Mouse (Mus musculus) heart, postnatal 0 days (tissue): ENCODE data around the gene Gm28729. TPM values are rescaled to one million over a fixed set of nuclear protein-coding genes. Genes with fewer than 3 reads are reported as not detected.

Source experiments
- ATAC-seq: fragments of 200-750 bp; cut with Nextera tagmentation; 2 replicates; pipeline ENCODE4 v1.8.0; 2017; ENCODE audit warnings: low read depth, moderate number of reproducible peaks, moderate library complexity; ENCODE audit not compliant: insufficient read depth
- DNase-seq: peaks from one replicate; pipeline ENCODE4 v3.0.0-alpha.2; 2016; ENCODE audit warnings: low spot score
- H3K27ac ChIP-seq: fragments of 300-500 bp; sonication (generic); 2 replicates; pipeline ENCODE4 v1.5.1; 2014; ENCODE audit warnings: low read depth, mild to moderate bottlenecking
- H3K27me3 ChIP-seq: fragments of 300-500 bp; sonication (generic); 2 replicates; pipeline ENCODE4 v1.6.1; 2014; ENCODE audit warnings: low read length, mixed read lengths; ENCODE audit not compliant: control insufficient read depth, insufficient read depth
- H3K36me3 ChIP-seq: fragments of 300-500 bp; sonication (generic); replicated peaks from 2 replicates; pipeline ENCODE4 v1.6.1; 2014; ENCODE audit warnings: low read length, mixed read lengths; ENCODE audit not compliant: control insufficient read depth, insufficient read depth
- H3K4me1 ChIP-seq: fragments of 300-500 bp; sonication (generic); 2 replicates; pipeline ENCODE4 v1.6.1; 2014; ENCODE audit warnings: antibody characterized with exemption; ENCODE audit not compliant: control insufficient read depth, insufficient read depth
- H3K4me2 ChIP-seq: fragments of 300-500 bp; sonication (generic); 2 replicates; pipeline ENCODE4 v1.6.1; 2014; ENCODE audit warnings: low read depth, mild to moderate bottlenecking, low read length, moderate library complexity
- H3K4me3 ChIP-seq: fragments of 300-500 bp; sonication (generic); 2 replicates; pipeline ENCODE4 v1.5.1; 2014; ENCODE audit warnings: low read depth, low read length
- H3K9ac ChIP-seq: fragments of 300-500 bp; sonication (generic); replicated peaks from 2 replicates; pipeline ENCODE4 v1.6.1; 2014; ENCODE audit warnings: low read depth, low read length, mixed read lengths
- H3K9me3 ChIP-seq: fragments of 300-500 bp; sonication (generic); replicated peaks from 2 replicates; pipeline ENCODE4 v1.6.1; 2016; ENCODE audit warnings: low read length; ENCODE audit not compliant: control insufficient read depth
- CTCF ChIP-seq: IDR thresholded peaks from 2 replicates; pipeline ENCODE4 v1.5.1; 2016; ENCODE audit warnings: antibody characterized with exemption, control low read depth, low read depth
- EP300 ChIP-seq: IDR thresholded peaks from 2 replicates; pipeline ENCODE4 v1.6.1; 2016; ENCODE audit warnings: antibody characterized with exemption, low read depth
- whole genome bisulfite sequencing: fragments of 180-500 bp; shearing (Covaris S2); extraction: QIAGEN DNeasy Blood & Tissue Kit; methylation state at CpG from one replicate; pipeline ENCODE4 v1.1.7; 2014; 5-methylcytosine and 5-hydroxymethylcytosine counted together
- polyA plus RNA-seq: library from polyadenylated mRNA; unstranded; fragments of >200 nt; fragmentation: Nextera tagmentation; extraction: Ambion mirVana; gene quantifications from 2 replicates; pipeline ENCODE4 v1.2.1, GENCODE M21; 2015
- total RNA-seq: library from RNA; depleted of rRNA; stranded (reverse); fragments of >200 nt; gene quantifications from 2 replicates; pipeline ENCODE4 v1.2.3, GENCODE M21; 2014; ENCODE audit warnings: low replicate concordance

Gene Gm28729
- total and polyA plus RNA-seq, 2 experiments from 2014 or later = not detected

DNA sequence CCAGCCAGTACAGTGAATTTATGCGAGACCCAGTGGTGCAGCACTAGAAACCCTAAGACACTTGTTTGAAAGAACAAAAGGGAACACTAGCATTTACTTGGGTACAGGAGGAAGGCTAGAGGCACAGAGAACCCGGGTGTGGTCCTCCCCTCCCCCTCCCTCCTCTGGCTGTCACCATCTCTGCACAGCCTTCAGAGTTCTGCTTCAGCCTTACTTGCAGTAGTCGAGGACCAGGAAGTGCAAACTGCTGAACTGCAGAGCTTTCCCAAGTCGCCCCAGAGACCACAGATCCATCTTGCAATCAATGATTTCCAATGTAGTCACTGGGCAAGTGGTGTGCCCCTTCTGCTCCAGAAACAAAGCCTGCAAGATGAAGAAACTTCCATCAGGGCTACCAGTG is 7.6 kb downstream of the Gm28729 start:
- no peak overlapping the region for H3K4me3 ChIP-seq
- no peaks in the 10 kb centered on the region for H3K36me3 ChIP-seq
- H3K9me3 ChIP-seq = no peaks in the 10 kb centered on the region
- H3K4me1 ChIP-seq = no peaks in the 10 kb centered on the region
- no peaks in the 10 kb centered on the region for H3K27me3 ChIP-seq
- WGBS = 27% methylated on average over 4 of the region's 4 CpGs
- TF ChIP-seq CTCF (no peak), EP300 (no peak)
- H3K4me2 ChIP-seq = no peak overlapping the region
- H3K9ac ChIP-seq = no peak overlapping the region
- ATAC-seq (no peak), DNase-seq (no peak)
- no peak overlapping the region for H3K27ac ChIP-seq

GRCm38 (mm10) chr9:96516806-96517205 is 8.3 kb downstream of the Gm28729 start:
- no peak overlapping the region for H3K9ac ChIP-seq
- no peak overlapping the region for H3K4me2 ChIP-seq
- no peaks in the 10 kb centered on the region for H3K4me1 ChIP-seq
- no peak overlapping the region for H3K4me3 ChIP-seq
- WGBS = 64% methylated on average over 3 of the region's 3 CpGs
- no peaks in the 10 kb centered on the region for H3K9me3 ChIP-seq
- no peaks in the 10 kb centered on the region for H3K36me3 ChIP-seq
- TF ChIP-seq CTCF (no peak), EP300 (no peak)
- H3K27ac ChIP-seq = no peak overlapping the region
- DNase-seq (no peak), ATAC-seq (no peak)
- no peaks in the 10 kb centered on the region for H3K27me3 ChIP-seq

DNA sequence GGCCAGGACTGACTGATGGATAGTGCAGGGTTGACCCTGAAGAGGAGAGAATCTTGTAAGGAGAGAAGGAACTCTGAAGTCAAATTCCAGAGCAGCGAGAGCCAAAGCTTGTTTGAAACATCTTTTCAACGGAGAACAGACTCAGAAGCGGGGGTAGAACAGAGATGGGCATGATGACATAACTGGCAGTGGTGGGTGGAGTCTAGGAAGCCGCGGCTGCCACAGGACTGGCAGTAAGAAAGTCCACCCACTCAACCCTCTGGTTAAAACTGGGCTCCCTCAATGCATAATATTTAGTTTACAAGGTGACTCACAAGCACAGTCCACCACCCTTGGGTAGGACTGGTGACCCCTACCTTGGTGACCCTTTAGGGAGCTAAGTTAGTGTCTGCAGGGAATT is 9.3 kb downstream of the Gm28729 start:
- Histone ChIP-seq H3K36me3 (no peaks in the 10 kb centered on the region), H3K27me3 (no peaks in the 10 kb centered on the region), H3K9me3 (no peaks in the 10 kb centered on the region), H3K4me3 (no peak overlapping the region), H3K27ac (no peak overlapping the region), H3K9ac (no peak overlapping the region), H3K4me1 (no peaks in the 10 kb centered on the region), H3K4me2 (no peak overlapping the region)
- ATAC-seq (no peak), DNase-seq (no peak)
- WGBS = 70% methylated on average over 5 of the region's 5 CpGs
- TF ChIP-seq CTCF (no peak), EP300 (no peak)

GRCm38 (mm10) chr9:96514278-96514677 is 10.8 kb downstream of the Gm28729 start:
- no peak for DNase-seq
- 49% methylated on average over 5 of the region's 5 CpGs for WGBS

DNA sequence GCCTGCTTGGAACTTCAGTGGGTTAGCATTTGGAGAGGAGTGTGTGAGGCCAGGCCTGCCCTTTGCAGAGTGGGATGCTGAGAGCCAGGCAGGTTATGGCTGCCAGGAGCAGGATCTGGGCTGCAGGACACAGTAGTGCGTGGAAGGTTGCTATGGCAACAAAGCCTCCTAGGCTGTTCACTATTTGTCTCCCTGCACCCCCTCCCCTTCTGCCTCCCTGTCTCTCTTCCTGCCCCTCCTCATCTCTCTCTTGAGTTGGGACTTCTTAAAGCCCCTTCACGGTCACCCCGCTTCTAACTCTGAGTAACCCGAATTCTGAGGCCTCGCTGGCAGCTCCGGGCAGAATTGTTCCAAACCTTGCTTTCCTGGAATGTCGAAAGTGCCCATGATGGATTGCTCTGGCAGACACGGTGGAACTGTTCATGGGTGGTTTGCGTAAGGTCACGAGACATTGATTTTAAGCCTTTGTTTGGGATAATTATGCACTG is 19.0 kb downstream of the Gm28729 start:
- DNase-seq = no peak
- no peaks in the 10 kb centered on the region for H3K4me1 ChIP-seq
- TF ChIP-seq CTCF (no peak), EP300 (no peak)
- no peak overlapping the region for H3K27ac ChIP-seq
- no peak for ATAC-seq
- WGBS = 48% methylated on average over 10 of the region's 10 CpGs
- H3K27me3 ChIP-seq = no peaks in the 10 kb centered on the region
- H3K36me3 ChIP-seq = no peaks in the 10 kb centered on the region
- H3K9me3 ChIP-seq = no peaks in the 10 kb centered on the region
- H3K4me2 ChIP-seq = no peak overlapping the region
- no peak overlapping the region for H3K9ac ChIP-seq
- H3K4me3 ChIP-seq = no peak overlapping the region

More at GRCm38 (mm10) chr9:96514278-96514677, 10.8 kb downstream of the Gm28729 start:
- Histone ChIP-seq H3K27me3 (no peaks in the 10 kb centered on the region), H3K4me1 (no peaks in the 10 kb centered on the region), H3K4me2 (no peak overlapping the region), H3K9ac (no peak overlapping the region), H3K27ac (no peak overlapping the region), H3K36me3 (no peaks in the 10 kb centered on the region), H3K4me3 (no peak overlapping the region), H3K9me3 (no peaks in the 10 kb centered on the region)
- ATAC-seq = no peak
- TF ChIP-seq CTCF = no peak
- no peak for TF ChIP-seq EP300

DNA sequence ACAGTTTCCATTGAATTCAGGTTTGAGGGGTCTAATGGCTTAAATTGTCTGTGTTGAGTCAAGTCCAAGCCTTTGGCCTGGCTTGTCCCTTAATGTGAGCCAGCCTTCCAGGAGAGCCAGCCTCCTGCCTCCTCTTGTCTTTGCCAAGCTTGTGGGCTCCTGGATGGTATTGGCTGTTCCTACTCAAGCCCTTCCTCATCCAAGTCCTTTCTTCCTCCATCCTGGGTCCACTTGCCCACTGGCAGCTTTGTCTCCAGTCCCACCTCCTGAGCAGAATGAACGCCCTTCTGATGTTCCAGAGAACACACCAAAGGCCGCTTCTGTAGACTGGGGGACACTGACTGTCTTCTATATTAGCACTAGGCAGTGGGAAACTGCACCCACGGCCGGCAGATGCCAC is 19.9 kb downstream of the Gm28729 start:
- Histone ChIP-seq H3K27me3 (no peaks in the 10 kb centered on the region), H3K9ac (no peak overlapping the region), H3K4me2 (no peak overlapping the region), H3K27ac (no peak overlapping the region), H3K4me1 (no peaks in the 10 kb centered on the region), H3K9me3 (no peaks in the 10 kb centered on the region), H3K36me3 (no peaks in the 10 kb centered on the region), H3K4me3 (no peak overlapping the region)
- no peak for DNase-seq
- WGBS = 83% methylated on average over 4 of the region's 4 CpGs
- TF ChIP-seq CTCF (no peak), EP300 (no peak)
- ATAC-seq = no peak
